Mouse (Mus musculus): ENCODE data around the gene Fastk.

DNA sequence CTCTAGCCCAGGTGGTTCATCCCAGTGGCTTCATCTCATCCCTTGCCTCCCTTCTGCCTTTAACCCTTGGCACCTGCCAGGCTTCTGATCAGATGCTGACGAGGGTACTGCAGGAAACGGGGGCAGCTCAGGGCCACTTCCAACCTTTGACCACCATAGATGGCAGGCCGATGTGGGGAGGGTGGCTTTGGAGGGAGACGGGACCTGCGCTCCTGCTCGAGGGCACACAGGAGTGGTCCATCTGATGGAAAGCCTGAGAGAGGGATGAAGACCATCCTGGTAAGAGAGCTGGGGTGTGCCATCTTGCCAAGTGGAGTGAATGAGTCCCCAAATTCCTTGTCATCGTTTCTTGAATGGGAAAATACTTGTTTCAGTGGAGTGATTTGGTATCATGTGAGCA, 1.9 kb downstream of the Fastk start:
- TF ChIP-seq EP300 (IDR thresholded peaks at IDR 0.05), result no peak
- no peak for TF ChIP-seq CTCF (IDR thresholded peaks at IDR 0.05)
